Mouse (Mus musculus) hindbrain, embryonic 11.5 days (tissue): Measurements from ENCODE around the gene Vegfa. TPM values are rescaled to one million over a fixed set of nuclear protein-coding genes. Genes with fewer than 3 reads are reported as not detected.

Experiments used
- ATAC-seq: fragments of 200-750 bp; cut with Nextera tagmentation; 2 replicates; pipeline ENCODE4 v1.8.0; 2017; ENCODE audit warnings: mild to moderate bottlenecking, moderate TSS enrichment, moderate library complexity; ENCODE audit not compliant: low FRiP score
- DNase-seq: peaks from one replicate; pipeline ENCODE4 v3.0.0-alpha.2; 2015; ENCODE audit warnings: low spot score
- H3K27ac ChIP-seq: fragments of 300-500 bp; sonication (generic); 2 replicates; pipeline ENCODE4 v1.5.1; 2014; ENCODE audit warnings: mild to moderate bottlenecking, low read depth, low read length
- H3K27me3 ChIP-seq: fragments of 300-500 bp; sonication (generic); 2 replicates; pipeline ENCODE4 v1.6.1; 2014; ENCODE audit warnings: mild to moderate bottlenecking, low read length, moderate library complexity, mixed read lengths; ENCODE audit not compliant: control insufficient read depth, insufficient read depth
- H3K36me3 ChIP-seq: fragments of 300-500 bp; sonication (generic); 2 replicates; pipeline ENCODE4 v1.6.1; 2014; ENCODE audit warnings: mild to moderate bottlenecking, low read length, moderate library complexity, mixed read lengths; ENCODE audit not compliant: control insufficient read depth, insufficient read depth
- H3K4me1 ChIP-seq: fragments of 300-500 bp; sonication (generic); replicated peaks from 2 replicates; pipeline ENCODE4 v1.6.1; 2014; ENCODE audit warnings: low read length, mixed read lengths; ENCODE audit not compliant: control insufficient read depth, insufficient read depth
- H3K4me2 ChIP-seq: fragments of 300-500 bp; sonication (generic); replicated peaks from 2 replicates; pipeline ENCODE4 v1.6.1; 2014; ENCODE audit warnings: mild to moderate bottlenecking, low read depth, low read length
- H3K4me3 ChIP-seq: fragments of 300-500 bp; sonication (generic); 2 replicates; pipeline ENCODE4 v1.5.1; 2014; ENCODE audit warnings: low read depth, low read length
- H3K9ac ChIP-seq: fragments of 300-500 bp; sonication (generic); 2 replicates; pipeline ENCODE4 v1.6.1; 2014; ENCODE audit warnings: low read depth, low read length
- H3K9me3 ChIP-seq: fragments of 300-500 bp; sonication (generic); 2 replicates; pipeline ENCODE4 v1.6.1; 2016; ENCODE audit warnings: low read length; ENCODE audit not compliant: control insufficient read depth
- WGBS: fragments of 180-500 bp; shearing (Covaris S2); extraction: QIAGEN DNeasy Blood & Tissue Kit; methylation state at CpG from one replicate; pipeline ENCODE4 v1.1.7; 2014; 5-methylcytosine and 5-hydroxymethylcytosine counted together
- polyA plus RNA-seq: library from polyadenylated mRNA; unstranded; fragments of >200 nt; fragmentation: Nextera tagmentation; extraction: Ambion mirVana; gene quantifications from 2 replicates; pipeline ENCODE4 v1.2.1, GENCODE M21; 2014

Vegfa gene
- polyA plus RNA-seq, 1 experiment from 2014 or later = 6.2 TPM

DNA sequence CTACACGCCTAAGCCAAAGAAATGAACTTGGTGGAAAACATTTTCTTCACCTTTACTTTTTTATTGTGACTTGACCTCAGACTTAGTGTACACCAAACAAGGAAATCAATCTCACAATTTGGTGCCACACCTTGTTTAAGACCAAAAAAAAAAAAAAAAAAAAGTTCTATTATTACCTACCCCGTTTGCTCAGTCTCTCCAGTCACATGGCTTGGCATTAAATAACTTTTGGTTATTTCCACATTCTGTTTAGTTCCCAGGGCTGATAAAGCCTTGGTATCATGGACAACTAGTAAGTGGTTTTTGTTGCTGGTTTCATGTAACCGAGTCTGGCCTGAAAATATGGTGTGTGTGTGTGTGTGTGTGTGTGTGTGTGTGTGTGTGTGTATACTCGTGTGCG is 12.8 kb upstream of the Vegfa start:
- H3K4me2 ChIP-seq = no peak overlapping the region
- DNase-seq (no peak), ATAC-seq (no peak)
- no peak overlapping the region for H3K4me3 ChIP-seq
- no peak overlapping the region for H3K9ac ChIP-seq
- no peaks in the 10 kb centered on the region for H3K4me1 ChIP-seq
- H3K36me3 ChIP-seq = no peaks in the 10 kb centered on the region
- WGBS = 92% methylated on average over 5 of the region's 5 CpGs
- H3K27ac ChIP-seq = no peak overlapping the region
- no peaks in the 10 kb centered on the region for H3K9me3 ChIP-seq
- H3K27me3 ChIP-seq = no peaks in the 10 kb centered on the region

DNA sequence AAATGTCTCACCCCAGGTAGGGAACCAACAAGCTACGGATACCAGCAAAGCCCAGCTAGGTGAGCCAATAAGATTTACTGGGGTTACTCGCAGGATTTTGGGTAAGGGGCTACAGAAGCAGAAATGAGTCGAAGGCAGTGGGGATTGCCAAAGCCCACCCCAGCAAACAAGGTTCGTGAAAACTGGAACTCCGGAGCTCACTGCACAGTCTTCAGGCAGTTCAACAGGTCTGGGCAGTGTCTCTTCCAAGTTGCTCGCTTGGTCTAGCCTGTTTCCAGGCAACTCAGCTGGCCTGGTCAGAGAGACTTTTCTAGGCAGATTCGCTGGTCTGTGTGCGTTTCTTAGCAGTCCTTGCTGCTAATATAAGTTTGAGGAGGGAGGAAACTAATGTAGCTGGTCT is 10.0 kb upstream of the Vegfa start:
- H3K36me3 ChIP-seq = no peaks in the 10 kb centered on the region
- no peak overlapping the region for H3K9ac ChIP-seq
- ATAC-seq = no peak
- no peak overlapping the region for H3K4me3 ChIP-seq
- no peaks in the 10 kb centered on the region for H3K4me1 ChIP-seq
- no peaks in the 10 kb centered on the region for H3K27me3 ChIP-seq
- 89% methylated on average over 8 of the region's 8 CpGs for WGBS
- H3K27ac ChIP-seq = no peak overlapping the region
- no peaks in the 10 kb centered on the region for H3K9me3 ChIP-seq
- DNase-seq = no peak
- H3K4me2 ChIP-seq = no peak overlapping the region

DNA sequence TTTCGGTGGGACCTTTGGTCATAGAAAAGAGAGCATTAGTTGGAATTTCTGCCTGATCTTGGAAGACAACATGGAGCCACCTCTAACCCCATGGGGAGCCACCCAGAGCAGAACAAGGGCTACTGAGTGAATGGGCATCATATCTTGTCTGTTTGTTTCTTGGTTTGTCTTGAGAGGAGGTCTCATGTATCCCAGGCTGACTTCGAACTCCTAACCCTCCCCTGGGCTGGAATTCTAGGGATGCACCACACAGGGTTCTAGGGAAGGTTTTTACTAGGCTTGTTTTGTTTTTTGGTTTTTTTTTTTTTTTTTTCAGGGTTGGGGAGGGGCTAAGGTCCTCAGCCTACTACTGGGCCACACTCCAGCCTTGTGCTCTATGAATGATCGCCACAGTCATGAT is 9.5 kb upstream of the Vegfa start:
- 96% methylated on average over 3 of the region's 3 CpGs for WGBS
- Histone ChIP-seq H3K4me1 (no peaks in the 10 kb centered on the region), H3K9ac (no peak overlapping the region), H3K4me3 (no peak overlapping the region), H3K27ac (no peak overlapping the region), H3K27me3 (no peaks in the 10 kb centered on the region), H3K4me2 (no peak overlapping the region), H3K9me3 (no peaks in the 10 kb centered on the region), H3K36me3 (no peaks in the 10 kb centered on the region)
- DNase-seq (no peak), ATAC-seq (no peak)

DNA sequence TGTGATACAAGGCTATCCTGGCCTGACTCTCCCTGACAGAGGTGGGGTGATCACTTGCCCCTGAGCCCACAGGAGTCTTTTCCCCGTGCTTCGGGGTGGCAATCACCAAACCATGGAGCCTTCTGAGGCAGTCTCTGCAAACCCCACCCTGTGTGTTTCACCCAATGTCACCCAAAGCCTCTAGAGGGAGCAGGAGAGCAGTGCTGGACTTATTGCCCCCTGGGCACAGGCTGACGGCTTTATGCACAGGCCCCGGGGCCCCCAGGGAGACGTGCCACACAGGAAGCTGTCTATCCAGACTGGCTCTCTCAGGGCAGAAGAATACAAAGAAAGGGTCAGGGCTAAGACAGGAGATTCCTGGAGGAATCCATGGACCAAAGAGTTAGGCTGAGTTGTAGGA is 9.1 kb upstream of the Vegfa start:
- no peaks in the 10 kb centered on the region for H3K4me1 ChIP-seq
- DNase-seq = peak; percentile 25
- H3K27ac ChIP-seq = no peak overlapping the region
- no peak overlapping the region for H3K4me2 ChIP-seq
- ATAC-seq = no peak
- H3K9me3 ChIP-seq = no peaks in the 10 kb centered on the region
- H3K36me3 ChIP-seq = no peaks in the 10 kb centered on the region
- H3K9ac ChIP-seq = no peak overlapping the region
- 60% methylated on average over 5 of the region's 5 CpGs for WGBS
- no peak overlapping the region for H3K4me3 ChIP-seq
- no peaks in the 10 kb centered on the region for H3K27me3 ChIP-seq

DNA sequence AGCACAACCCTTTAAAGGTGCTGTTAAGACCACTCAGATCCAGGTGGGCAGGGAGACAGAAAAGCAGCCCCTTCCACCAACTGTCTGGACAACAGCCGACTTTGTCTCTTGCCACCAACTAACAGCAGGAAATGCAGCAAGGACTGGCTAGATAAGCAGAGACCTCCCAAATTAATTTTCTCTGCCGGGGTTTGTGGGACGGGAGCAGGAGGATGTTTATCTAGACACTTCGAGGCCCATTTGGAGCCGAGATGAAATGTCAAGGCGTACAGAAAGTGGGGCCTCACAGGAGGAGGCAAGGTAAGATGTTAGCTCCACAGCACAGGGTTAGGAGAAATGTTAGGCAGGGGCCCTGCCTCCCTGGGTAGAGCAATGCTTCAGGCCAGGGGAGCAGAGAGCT is 8.4 kb upstream of the Vegfa start:
- WGBS = 64% methylated on average over 6 of the region's 6 CpGs
- Histone ChIP-seq H3K4me2 (no peak overlapping the region), H3K9me3 (no peaks in the 10 kb centered on the region), H3K4me1 (no peaks in the 10 kb centered on the region), H3K4me3 (no peak overlapping the region), H3K36me3 (no peaks in the 10 kb centered on the region), H3K9ac (no peak overlapping the region), H3K27ac (no peak overlapping the region), H3K27me3 (no peaks in the 10 kb centered on the region)
- DNase-seq (no peak), ATAC-seq (no peak)

DNA sequence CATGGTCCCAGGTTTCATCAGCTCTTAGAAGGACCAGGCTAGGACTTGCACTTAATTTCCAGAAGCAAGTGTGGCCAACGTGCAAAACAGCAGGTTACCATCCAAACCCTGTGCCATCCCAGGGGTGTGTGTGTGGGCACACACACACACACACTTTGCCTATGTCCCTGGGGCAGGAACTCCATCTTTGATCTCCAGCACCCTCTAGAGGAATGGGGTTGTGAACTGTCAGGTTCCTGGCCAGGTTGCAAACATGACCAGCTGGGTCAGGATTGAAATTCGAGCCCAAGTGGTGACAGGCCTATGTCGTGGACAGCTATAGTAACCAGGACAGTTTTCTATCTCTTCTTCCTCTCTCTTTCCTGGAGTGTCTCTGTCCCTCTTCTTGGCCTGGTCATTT is 6.7 kb upstream of the Vegfa start:
- Histone ChIP-seq H3K27me3 (no peaks in the 10 kb centered on the region), H3K36me3 (no peaks in the 10 kb centered on the region), H3K4me1 (no peaks in the 10 kb centered on the region), H3K9me3 (no peaks in the 10 kb centered on the region), H3K9ac (no peak overlapping the region), H3K27ac (no peak overlapping the region), H3K4me3 (no peak overlapping the region), H3K4me2 (no peak overlapping the region)
- ATAC-seq (no peak), DNase-seq (no peak)
- 47% methylated on average over 3 of the region's 3 CpGs for WGBS

DNA sequence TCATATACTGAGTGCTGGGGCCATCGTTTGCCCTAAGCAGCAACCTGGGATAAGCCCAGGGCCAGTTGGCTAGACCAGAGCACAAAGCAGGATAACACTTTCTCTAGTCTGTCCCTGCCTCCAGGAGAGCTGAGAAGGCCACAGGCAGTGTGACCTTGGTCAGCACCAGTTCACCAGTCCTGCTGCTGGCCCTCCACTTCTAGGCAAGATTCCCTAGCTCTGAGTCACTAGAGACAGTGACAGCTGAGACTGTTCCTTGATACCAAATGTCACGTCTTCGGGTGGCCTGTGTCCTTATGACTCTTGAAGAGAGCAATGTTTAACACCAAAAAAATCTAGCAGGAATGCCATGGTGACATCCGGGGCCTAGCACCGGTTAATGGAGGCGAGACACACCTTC is 4.2 kb upstream of the Vegfa start:
- ATAC-seq = no peak
- Histone ChIP-seq H3K4me3 (no peak overlapping the region), H3K9ac (no peak overlapping the region), H3K4me2 (no peak overlapping the region), H3K4me1 (no peaks in the 10 kb centered on the region), H3K27me3 (no peaks in the 10 kb centered on the region), H3K36me3 (no peaks in the 10 kb centered on the region), H3K9me3 (no peaks in the 10 kb centered on the region), H3K27ac (no peak overlapping the region)
- WGBS = 87% methylated on average over 6 of the region's 6 CpGs
- DNase-seq = no peak

DNA sequence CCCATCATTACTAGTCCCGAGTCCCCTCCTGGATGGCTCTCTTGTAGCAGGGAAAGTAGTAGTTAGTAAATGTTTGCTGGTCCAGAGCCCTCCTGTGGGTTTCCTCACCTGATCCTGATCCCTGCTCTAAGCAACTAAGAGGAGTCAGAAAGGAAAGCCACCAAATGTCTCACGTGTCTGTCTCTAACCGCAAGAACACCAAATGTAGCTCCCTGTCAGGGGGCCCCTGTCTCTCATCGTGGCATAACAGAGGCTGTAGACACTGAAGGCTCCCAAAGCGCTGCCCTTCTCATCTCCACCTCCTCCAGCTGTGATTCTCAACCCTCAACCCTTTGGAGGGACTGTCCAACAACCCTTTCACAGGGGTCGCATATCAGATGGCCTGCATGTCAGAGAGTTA is 1.9 kb upstream of the Vegfa start:
- Histone ChIP-seq H3K4me1 (peaks cover 6% of the 10 kb centered on the region), H3K27ac (no peak overlapping the region), H3K9ac (no peak overlapping the region), H3K9me3 (no peaks in the 10 kb centered on the region), H3K27me3 (no peaks in the 10 kb centered on the region), H3K4me3 (no peak overlapping the region), H3K36me3 (no peaks in the 10 kb centered on the region), H3K4me2 (no peak overlapping the region)
- ATAC-seq (no peak), DNase-seq (no peak)
- 55% methylated on average over 6 of the region's 6 CpGs for WGBS

DNA sequence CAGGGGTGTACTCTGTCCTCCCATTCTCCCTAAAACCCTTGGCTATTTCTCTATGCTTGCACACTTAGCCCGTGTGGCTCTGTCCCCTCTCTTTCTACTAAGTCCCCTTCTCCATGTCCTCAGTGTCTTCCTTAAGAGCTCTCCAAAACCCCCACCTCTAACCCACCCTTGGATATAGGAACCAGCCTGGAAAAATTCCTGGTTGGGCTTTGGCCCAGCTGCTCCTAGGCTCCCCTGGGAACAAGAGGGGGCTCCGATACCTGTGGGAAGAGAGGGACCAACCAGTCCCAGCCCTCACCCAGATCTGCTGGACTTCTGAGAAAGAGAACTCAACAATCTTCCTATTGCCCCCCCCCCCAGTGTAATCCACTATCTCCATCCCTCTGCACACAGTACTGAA is 1.4 kb upstream of the Vegfa start:
- H3K4me3 ChIP-seq = no peak overlapping the region
- DNase-seq (no peak), ATAC-seq (no peak)
- H3K27me3 ChIP-seq = no peaks in the 10 kb centered on the region
- H3K27ac ChIP-seq = no peak overlapping the region
- H3K9me3 ChIP-seq = no peaks in the 10 kb centered on the region
- no peak overlapping the region for H3K9ac ChIP-seq
- 16% methylated on average over 2 of the region's 2 CpGs for WGBS
- H3K4me2 ChIP-seq = no peak overlapping the region
- H3K4me1 ChIP-seq = peaks cover 9% of the 10 kb centered on the region
- H3K36me3 ChIP-seq = no peaks in the 10 kb centered on the region
